Mouse (Mus musculus) adrenal gland, adult (tissue): Measurements from ENCODE around the gene Zc3h12a.

Source experiments
- DNase-seq, 2 experiments: peaks; one replicate each; pipeline ENCODE4 v3.0.0; 2022 to 2023; ENCODE audit warnings: low spot score in 1 of 2; ENCODE audit not compliant: inconsistent age in 2 of 2

The Zc3h12a gene

DNA sequence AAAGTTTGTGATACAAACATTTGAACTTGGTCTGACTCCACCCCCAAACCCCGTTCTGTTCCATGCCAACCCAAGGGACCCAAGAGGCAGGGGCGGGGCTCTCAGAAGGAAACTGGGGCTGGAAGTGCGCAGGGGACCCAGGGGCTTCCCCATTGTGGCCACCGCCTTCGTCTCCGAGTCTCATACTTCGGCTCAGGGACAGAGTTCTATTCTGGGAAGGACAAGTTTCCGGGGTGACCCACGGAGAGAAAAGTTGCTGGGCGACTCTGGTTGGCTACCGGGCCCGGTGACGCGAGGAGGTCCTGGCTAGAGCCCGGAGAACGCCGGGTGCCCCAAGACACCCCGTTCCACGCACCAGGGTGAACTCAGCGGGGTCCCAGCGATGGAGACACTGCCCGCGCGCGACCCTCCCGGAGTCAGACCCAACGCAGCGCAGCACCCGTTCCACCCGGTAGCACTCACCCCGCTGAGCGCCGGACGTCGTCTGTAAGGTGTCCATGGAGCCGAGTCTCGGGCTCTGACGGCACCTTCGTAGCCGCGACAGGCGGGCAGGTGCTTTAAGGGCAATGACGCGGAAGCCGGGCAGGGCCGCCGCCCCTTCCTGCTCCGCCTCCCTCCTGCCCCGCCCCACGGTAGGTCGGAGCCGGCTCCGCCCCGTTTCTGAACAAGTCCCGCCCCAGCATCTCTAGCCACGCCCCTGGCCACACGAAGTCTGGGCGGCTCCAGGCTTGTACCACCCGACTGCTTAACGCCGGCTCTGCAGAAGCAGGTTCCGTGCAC, at the start of gene Zc3h12a:
TSS of gene Zc3h12a (minus strand) at position 536 of the 780 bp plus-strand sequence.
- peak; percentile 93 to 98 for DNase-seq

DNA sequence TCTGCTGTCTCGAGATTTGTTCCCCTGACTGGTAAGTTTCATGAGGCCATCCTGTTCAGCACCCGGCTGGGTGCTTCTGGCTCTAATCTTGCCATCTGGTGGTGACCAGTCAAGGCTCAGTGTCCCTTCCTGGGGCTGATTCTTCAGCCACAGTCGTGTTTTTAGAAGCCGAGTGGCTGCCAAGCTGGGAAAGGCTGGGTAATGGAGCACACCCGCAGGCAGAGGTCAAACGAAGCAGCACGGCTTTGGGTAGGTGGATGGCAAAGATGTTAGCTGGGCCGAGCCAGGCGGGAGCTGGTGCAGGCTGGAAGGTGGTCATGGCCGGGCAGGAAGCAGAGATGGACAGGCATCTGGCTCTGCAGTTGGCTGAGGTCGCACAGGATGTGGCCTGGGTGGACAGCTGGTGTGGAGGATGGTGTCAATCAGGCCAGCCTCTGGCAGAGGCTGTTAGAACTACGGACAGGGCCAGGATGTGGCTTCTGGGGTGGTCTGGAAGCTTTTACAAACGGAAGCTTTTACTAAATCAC, 49.1 kb upstream of the Zc3h12a start:
- no peak for DNase-seq

DNA sequence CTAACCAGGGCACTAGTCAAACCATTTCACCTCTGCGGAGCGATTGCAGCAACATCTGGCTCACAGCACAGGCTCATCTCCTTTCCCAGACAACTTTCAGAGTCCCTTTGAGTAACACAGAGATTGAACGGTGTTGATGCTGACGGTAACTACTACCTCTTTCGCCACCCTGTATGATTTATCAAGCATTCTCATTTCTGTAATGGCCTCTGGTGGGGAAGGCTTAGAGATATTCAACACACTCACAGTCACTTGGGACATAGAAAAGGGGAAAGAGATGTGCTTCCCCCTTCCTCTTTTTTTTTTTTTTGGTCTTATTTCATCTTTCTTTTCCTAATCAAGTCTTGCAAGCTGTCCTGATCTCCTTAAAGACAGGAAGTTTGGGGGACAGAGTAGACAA, 48.5 kb upstream of the Zc3h12a start:
- DNase-seq: no peak

DNA sequence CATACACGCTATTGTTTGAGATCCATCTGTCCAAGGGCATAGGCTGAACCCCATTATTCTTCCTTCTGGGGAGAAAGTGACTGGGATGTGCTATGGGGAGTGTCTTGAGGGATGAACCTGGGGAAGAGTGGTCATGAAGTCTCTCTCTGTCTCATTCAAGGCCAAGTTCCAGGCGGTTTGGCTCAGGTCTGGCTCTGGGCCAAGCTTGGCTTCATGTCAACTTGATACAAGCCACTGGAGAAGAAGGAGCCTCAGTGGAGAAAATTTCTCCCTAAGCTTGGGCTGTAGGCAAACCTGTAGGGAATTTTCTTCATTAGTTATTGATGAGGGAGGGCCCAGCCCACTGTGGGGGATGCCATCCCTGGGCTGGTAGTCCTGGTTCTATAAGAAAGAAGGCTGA, 48.0 kb upstream of the Zc3h12a start:
- DNase-seq: peak; percentile 87 to 92

- no peak for DNase-seq
Observed at GRCm38 (mm10) chr4:125174516-125175185, 47.0 kb upstream of the Zc3h12a start.

- DNase-seq: no peak
Observed at GRCm38 (mm10) chr4:125173150-125173549, 45.5 kb upstream of the Zc3h12a start.

DNA sequence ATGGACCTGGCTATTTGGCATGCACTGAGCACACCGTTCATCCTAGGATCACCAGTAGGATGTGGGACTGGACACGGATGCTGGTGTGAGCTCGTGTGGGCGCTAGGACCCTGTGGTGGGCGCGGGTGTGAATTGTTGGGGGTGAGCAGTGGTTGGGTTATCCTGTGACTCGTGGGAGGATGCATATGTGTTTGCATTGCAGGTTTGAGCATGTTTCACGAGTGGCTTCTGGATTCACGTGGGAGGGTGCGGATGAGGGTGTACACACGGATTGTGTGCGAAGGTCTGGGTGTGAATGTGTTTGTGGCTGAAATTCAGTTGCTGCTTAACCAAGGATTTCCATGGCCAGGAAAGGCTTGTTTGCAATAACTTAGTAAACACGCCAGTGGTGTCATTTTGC, 45.1 kb upstream of the Zc3h12a start:
- no peak for DNase-seq

- no peak for DNase-seq
Observed at GRCm38 (mm10) chr4:125167723-125168122, 40.1 kb upstream of the Zc3h12a start.

GRCm38 (mm10) chr4:125164861-125165260, 37.2 kb upstream of the Zc3h12a start:
- DNase-seq: no peak

- DNase-seq: no peak
Observed at GRCm38 (mm10) chr4:125162701-125163100, 35.1 kb upstream of the Zc3h12a start.

- no peak for DNase-seq
Observed at GRCm38 (mm10) chr4:125161392-125161791, 33.8 kb upstream of the Zc3h12a start.

GRCm38 (mm10) chr4:125160951-125161331, 33.3 kb upstream of the Zc3h12a start:
- no peak for DNase-seq

- DNase-seq: peak; percentile 88 to 96
Observed at GRCm38 (mm10) chr4:125160320-125160950, 32.8 kb upstream of the Zc3h12a start.

GRCm38 (mm10) chr4:125158581-125159317, 31.1 kb upstream of the Zc3h12a start:
- peak; percentile 59 to 77 for DNase-seq

DNA sequence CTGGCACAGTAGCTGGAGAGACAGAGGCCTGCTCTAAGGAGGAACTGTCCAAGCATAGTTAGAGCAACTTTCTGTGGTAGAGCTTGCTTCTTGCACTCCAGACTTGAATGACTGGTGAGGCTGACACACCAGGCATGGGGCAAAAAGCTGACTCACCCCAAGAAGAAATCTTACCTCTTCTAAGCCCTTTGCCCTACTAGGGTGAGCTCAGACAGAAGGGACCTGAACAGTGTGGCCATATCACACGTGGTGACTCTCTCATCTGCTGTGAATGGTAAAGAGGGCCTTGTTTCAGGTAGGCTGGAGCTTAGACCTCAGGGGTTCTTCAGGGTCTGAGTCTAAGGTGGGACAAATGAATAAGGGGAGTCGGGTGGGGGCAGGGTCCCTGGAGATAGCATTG, 30.4 kb upstream of the Zc3h12a start:
- peak; percentile 37 to 71 for DNase-seq

GRCm38 (mm10) chr4:125157322-125157721, 29.7 kb upstream of the Zc3h12a start:
- DNase-seq: no peak

DNA sequence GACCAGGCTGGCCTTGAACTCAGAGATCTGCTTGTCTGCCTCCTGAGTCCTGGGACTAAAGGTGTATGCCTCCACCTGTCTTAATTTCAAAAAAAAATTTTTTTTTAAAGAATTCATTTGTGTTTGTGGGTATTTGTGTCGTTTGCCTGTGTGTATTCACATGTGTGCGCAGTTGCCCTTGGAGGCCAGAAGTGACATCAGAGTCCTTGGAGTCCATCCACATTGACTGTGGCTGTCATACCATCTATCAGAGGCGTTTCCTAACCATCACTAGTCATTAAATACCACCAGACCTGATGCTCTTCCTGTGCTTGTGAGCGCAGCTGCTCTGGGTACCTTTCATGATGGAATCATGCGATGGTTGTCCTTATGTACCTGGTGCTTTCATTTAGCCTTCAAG, 28.0 kb upstream of the Zc3h12a start:
- DNase-seq: peak in 1 of 2 experiments; percentile 78

GRCm38 (mm10) chr4:125153659-125154241, 26.1 kb upstream of the Zc3h12a start:
- DNase-seq: no peak

DNA sequence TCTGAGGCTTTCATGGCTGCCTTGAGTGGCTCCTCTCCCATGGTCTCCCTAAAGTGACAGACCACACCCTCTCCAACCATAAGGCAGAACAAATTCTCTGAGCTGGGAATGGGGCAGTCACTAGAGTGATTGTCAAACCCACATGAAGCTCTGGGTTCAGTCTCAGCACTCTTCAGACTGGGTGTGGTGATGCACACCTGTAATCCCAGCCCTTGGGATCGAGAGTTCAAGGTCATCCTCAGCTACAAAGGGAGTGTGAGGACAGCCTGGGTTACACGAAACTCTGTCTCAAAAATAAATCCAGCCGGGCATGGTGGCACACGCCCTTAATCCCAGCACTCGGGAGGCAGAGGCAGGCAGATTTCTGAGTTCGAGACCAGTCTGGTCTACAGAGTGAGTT, 24.8 kb upstream of the Zc3h12a start:
- no peak for DNase-seq

- DNase-seq: no peak
Observed at GRCm38 (mm10) chr4:125149460-125149859, 21.8 kb upstream of the Zc3h12a start.

GRCm38 (mm10) chr4:125147970-125148369, 20.3 kb upstream of the Zc3h12a start:
- DNase-seq: no peak
